Mouse (Mus musculus) kidney, embryonic 14.5 days (tissue): ENCODE measurements at regions not wholly inside any gene's neighbourhood (a gene's known extent, or its start where the extent isn't known, plus 50 kb on each side); places are given as distances from the start of the nearest gene placed in this dataset.

ENCODE experiments used
- ATAC-seq: fragments of 200-750 bp; cut with Nextera tagmentation; 2 replicates; pipeline ENCODE4 v1.8.0; 2017; ENCODE audit warnings: moderate number of reproducible peaks, mild to moderate bottlenecking, moderate TSS enrichment, moderate library complexity; ENCODE audit not compliant: low FRiP score, low TSS enrichment
- H3K27ac ChIP-seq: fragments of 300-500 bp; sonication (generic); 2 replicates; pipeline ENCODE4 v1.5.1; 2014; ENCODE audit warnings: low read depth, mild to moderate bottlenecking, low read length, moderate library complexity, mixed read lengths
- H3K27me3 ChIP-seq: fragments of 300-500 bp; sonication (generic); 2 replicates; pipeline ENCODE4 v1.6.1; 2014; ENCODE audit warnings: mild to moderate bottlenecking, low read length; ENCODE audit not compliant: control insufficient read depth, insufficient read depth
- H3K36me3 ChIP-seq: fragments of 300-500 bp; sonication (generic); 2 replicates; pipeline ENCODE4 v1.6.1; 2014; ENCODE audit warnings: low read length, mixed read lengths; ENCODE audit not compliant: control insufficient read depth, insufficient read depth
- H3K4me1 ChIP-seq: fragments of 300-500 bp; sonication (generic); 2 replicates; pipeline ENCODE4 v1.6.1; 2014; ENCODE audit warnings: low read length, mixed read lengths; ENCODE audit not compliant: control insufficient read depth, insufficient read depth
- H3K4me2 ChIP-seq: fragments of 300-500 bp; sonication (generic); replicated peaks from 2 replicates; pipeline ENCODE4 v1.6.1; 2014; ENCODE audit warnings: low read depth, mild to moderate bottlenecking, low read length
- H3K4me3 ChIP-seq: fragments of 300-500 bp; sonication (generic); 2 replicates; pipeline ENCODE4 v1.5.1; 2014; ENCODE audit warnings: mild to moderate bottlenecking, low read length
- H3K9ac ChIP-seq: fragments of 300-500 bp; sonication (generic); 2 replicates; pipeline ENCODE4 v1.6.1; 2014; ENCODE audit warnings: low read depth, mild to moderate bottlenecking, low read length, moderate library complexity
- H3K9me3 ChIP-seq: fragments of 300-500 bp; sonication (generic); 2 replicates; pipeline ENCODE4 v1.6.1; 2016; ENCODE audit warnings: low read length; ENCODE audit not compliant: control insufficient read depth
- WGBS: fragments of 180-500 bp; shearing (Covaris S2); extraction: QIAGEN DNeasy Blood & Tissue Kit; methylation state at CpG from one replicate; pipeline ENCODE4 v1.1.7; 2014; 5-methylcytosine and 5-hydroxymethylcytosine counted together

- Histone ChIP-seq H3K36me3 (no peaks in the 10 kb centered on the region), H3K4me3 (no peak overlapping the region), H3K9me3 (no peaks in the 10 kb centered on the region; the same call in 1 of the 2 replicates), H3K27ac (no peak overlapping the region), H3K4me1 (no peaks in the 10 kb centered on the region), H3K9ac (no peak overlapping the region), H3K27me3 (no peaks in the 10 kb centered on the region), H3K4me2 (no peak overlapping the region)
- WGBS = 57% methylated on average over 4 of the region's 4 CpGs
- no peak for ATAC-seq
These were observed 272.7 kb upstream of the Pabpc6 start for GRCm38 (mm10) chr17:9942171-9942570.

GRCm38 (mm10) chr17:9939576-9939975, 270.1 kb upstream of the Pabpc6 start:
- Histone ChIP-seq H3K36me3 (no peaks in the 10 kb centered on the region), H3K4me2 (no peak overlapping the region), H3K27me3 (no peaks in the 10 kb centered on the region), H3K27ac (no peak overlapping the region), H3K9ac (no peak overlapping the region), H3K4me1 (no peaks in the 10 kb centered on the region), H3K4me3 (no peak overlapping the region), H3K9me3 (no peaks in the 10 kb centered on the region; the same call in 1 of the 2 replicates)
- ATAC-seq = no peak
- 56% methylated on average over 6 of the region's 6 CpGs for WGBS

- no peak overlapping the region for H3K9ac ChIP-seq
- no peaks in the 10 kb centered on the region; the same call in 1 of the 2 replicates for H3K9me3 ChIP-seq
- H3K4me1 ChIP-seq = no peaks in the 10 kb centered on the region
- no peak for ATAC-seq
- WGBS = 85% methylated on average over 10 of the region's 10 CpGs
- no peaks in the 10 kb centered on the region for H3K27me3 ChIP-seq
- H3K4me3 ChIP-seq = no peak overlapping the region
- H3K27ac ChIP-seq = no peak overlapping the region
- no peaks in the 10 kb centered on the region for H3K36me3 ChIP-seq
- H3K4me2 ChIP-seq = no peak overlapping the region
These were observed 268.9 kb upstream of the Pabpc6 start for GRCm38 (mm10) chr17:9938426-9938825.

GRCm38 (mm10) chr17:9937211-9937610, 267.7 kb upstream of the Pabpc6 start:
- no peaks in the 10 kb centered on the region; the same call in 1 of the 2 replicates for H3K9me3 ChIP-seq

GRCm38 (mm10) chr17:9932186-9932585, 262.7 kb upstream of the Pabpc6 start:
- no peaks in the 10 kb centered on the region for H3K9me3 ChIP-seq
- H3K9ac ChIP-seq = no peak overlapping the region
- 59% methylated on average over 8 of the region's 8 CpGs for WGBS
- no peak for ATAC-seq
- H3K27me3 ChIP-seq = no peaks in the 10 kb centered on the region
- H3K4me3 ChIP-seq = no peak overlapping the region
- no peaks in the 10 kb centered on the region for H3K4me1 ChIP-seq
- no peaks in the 10 kb centered on the region for H3K36me3 ChIP-seq
- no peak overlapping the region for H3K27ac ChIP-seq
- H3K4me2 ChIP-seq = no peak overlapping the region

More at GRCm38 (mm10) chr17:9937211-9937610, 267.7 kb upstream of the Pabpc6 start:
- Histone ChIP-seq H3K9ac (no peak overlapping the region), H3K4me2 (no peak overlapping the region), H3K27me3 (no peaks in the 10 kb centered on the region), H3K4me3 (no peak overlapping the region), H3K4me1 (no peaks in the 10 kb centered on the region), H3K27ac (no peak overlapping the region), H3K36me3 (no peaks in the 10 kb centered on the region)
- ATAC-seq = no peak
- 65% methylated on average over 5 of the region's 5 CpGs for WGBS

- no peak for ATAC-seq
- no peaks in the 10 kb centered on the region for H3K36me3 ChIP-seq
- no peak overlapping the region for H3K9ac ChIP-seq
- H3K27ac ChIP-seq = no peak overlapping the region
- no peaks in the 10 kb centered on the region for H3K9me3 ChIP-seq
- H3K27me3 ChIP-seq = no peaks in the 10 kb centered on the region
- no peaks in the 10 kb centered on the region for H3K4me1 ChIP-seq
- H3K4me2 ChIP-seq = no peak overlapping the region
- no peak overlapping the region for H3K4me3 ChIP-seq
- WGBS = 82% methylated on average over 6 of the region's 6 CpGs
These were observed 262.0 kb upstream of the Pabpc6 start for GRCm38 (mm10) chr17:9931526-9931925.

GRCm38 (mm10) chr17:9929448-9930088, 260.1 kb upstream of the Pabpc6 start:
- H3K9me3 ChIP-seq = no peaks in the 10 kb centered on the region
- WGBS = 63% methylated on average over 8 of the region's 8 CpGs

GRCm38 (mm10) chr17:9927724-9928123, 258.2 kb upstream of the Pabpc6 start:
- ATAC-seq = no peak
- Histone ChIP-seq H3K9me3 (no peaks in the 10 kb centered on the region), H3K4me3 (no peak overlapping the region), H3K36me3 (no peaks in the 10 kb centered on the region), H3K4me2 (no peak overlapping the region), H3K9ac (no peak overlapping the region), H3K27ac (no peak overlapping the region), H3K4me1 (no peaks in the 10 kb centered on the region), H3K27me3 (no peaks in the 10 kb centered on the region)
- 52% methylated on average over 8 of the region's 8 CpGs for WGBS

More at GRCm38 (mm10) chr17:9929448-9930088, 260.1 kb upstream of the Pabpc6 start:
- Histone ChIP-seq H3K4me3 (no peak overlapping the region), H3K4me1 (no peaks in the 10 kb centered on the region), H3K9ac (no peak overlapping the region), H3K27me3 (no peaks in the 10 kb centered on the region), H3K27ac (no peak overlapping the region), H3K4me2 (no peak overlapping the region), H3K36me3 (no peaks in the 10 kb centered on the region)
- no peak for ATAC-seq

- Histone ChIP-seq H3K4me2 (no peak overlapping the region), H3K9me3 (no peaks in the 10 kb centered on the region), H3K9ac (no peak overlapping the region), H3K36me3 (no peaks in the 10 kb centered on the region), H3K27ac (no peak overlapping the region), H3K4me1 (no peaks in the 10 kb centered on the region), H3K27me3 (no peaks in the 10 kb centered on the region), H3K4me3 (no peak overlapping the region)
- 47% methylated on average over 4 of the region's 4 CpGs for WGBS
- ATAC-seq = no peak
These were observed 256.8 kb upstream of the Pabpc6 start for GRCm38 (mm10) chr17:9926308-9926707.
